Mouse (Mus musculus): ENCODE measurements around the gene Ppp1r13b. TPM values are rescaled to one million over a fixed set of nuclear protein-coding genes. Genes with fewer than 3 reads are reported as not detected.
A peak's percentile ranks its signal among the peaks of the same experiment; 100 is the strongest.

Gene Ppp1r13b
- polyA plus RNA-seq, 1 experiment from 2014 or later, result 16.9 TPM

DNA sequence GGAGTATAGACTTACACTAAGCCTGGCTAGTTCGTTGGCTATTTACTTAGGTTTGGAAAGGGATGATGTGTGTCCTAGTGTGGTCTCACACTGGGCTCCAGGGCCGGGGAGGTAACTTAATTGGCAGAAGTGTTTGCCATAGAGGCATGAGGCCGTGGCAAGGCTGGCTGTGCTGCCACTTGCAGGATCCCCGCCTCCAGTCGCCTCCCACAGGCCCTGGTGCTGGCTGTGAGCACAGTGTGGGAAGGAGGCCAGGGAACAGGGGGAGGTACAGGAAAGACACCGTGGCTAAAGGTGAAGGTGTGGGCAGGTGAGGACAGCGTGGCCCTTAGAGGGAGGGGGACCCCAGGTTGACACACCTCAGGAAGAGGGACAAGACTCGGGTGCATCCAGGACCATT lies 88.0 kb downstream of the Ppp1r13b start:
- no peak for ATAC-seq (ENCODE audit: insufficient number of reproducible peaks, low FRiP score, low TSS enrichment, low read depth)
- WGBS, result 68% methylated on average over 8 of the region's 8 CpGs

GRCm38 (mm10) chr12:111817991-111818390 lies 89.9 kb downstream of the Ppp1r13b start:
- H3K9me3 ChIP-seq (replicated peaks), result no peaks in the 10 kb centered on the region
- no peak for ATAC-seq (ENCODE audit: insufficient number of reproducible peaks, low FRiP score, low TSS enrichment, low read depth)
- H3K9ac ChIP-seq, result no peak overlapping the region
- no peak overlapping the region for H3K27ac ChIP-seq (replicated peaks)
- no peak overlapping the region for H3K4me3 ChIP-seq (replicated peaks)
- H3K36me3 ChIP-seq, result peaks cover 8% of the 10 kb centered on the region
- H3K4me1 ChIP-seq, result peaks cover 62% of the 10 kb centered on the region
- H3K27me3 ChIP-seq, result no peaks in the 10 kb centered on the region
- H3K4me2 ChIP-seq (replicated peaks), result no peak overlapping the region
- 83% methylated on average over 8 of the region's 8 CpGs for WGBS

More for the DNA sequence above, 88.0 kb downstream of the Ppp1r13b start:
- no peaks in the 10 kb centered on the region for H3K27me3 ChIP-seq
- no peak overlapping the region for H3K4me3 ChIP-seq (replicated peaks)
- H3K4me1 ChIP-seq, result peaks cover 55% of the 10 kb centered on the region
- H3K27ac ChIP-seq (replicated peaks), result no peak overlapping the region
- H3K4me2 ChIP-seq (replicated peaks), result no peak overlapping the region
- H3K9ac ChIP-seq, result no peak overlapping the region
- peaks cover 28% of the 10 kb centered on the region for H3K36me3 ChIP-seq
- H3K9me3 ChIP-seq (replicated peaks), result no peaks in the 10 kb centered on the region

- no peak for ATAC-seq (ENCODE audit: insufficient number of reproducible peaks, low FRiP score, low TSS enrichment, low read depth)
- Histone ChIP-seq H3K9me3 (replicated peaks) (no peaks in the 10 kb centered on the region), H3K4me3 (replicated peaks) (no peak overlapping the region), H3K27ac (replicated peaks) (0 out of 2 replicates have a peak overlapping the region, but pooled peaks have one; percentile 48), H3K36me3 (peaks cover 5% of the 10 kb centered on the region; the same call in 1 of the 2 replicates), H3K27me3 (no peaks in the 10 kb centered on the region), H3K4me2 (replicated peaks) (peak overlapping the region; percentile 68), H3K9ac (no peak overlapping the region), H3K4me1 (peaks cover 66% of the 10 kb centered on the region)
- 68% methylated on average over 9 of the region's 9 CpGs for WGBS
Measured at GRCm38 (mm10) chr12:111816967-111817366, 90.9 kb downstream of the Ppp1r13b start.

DNA sequence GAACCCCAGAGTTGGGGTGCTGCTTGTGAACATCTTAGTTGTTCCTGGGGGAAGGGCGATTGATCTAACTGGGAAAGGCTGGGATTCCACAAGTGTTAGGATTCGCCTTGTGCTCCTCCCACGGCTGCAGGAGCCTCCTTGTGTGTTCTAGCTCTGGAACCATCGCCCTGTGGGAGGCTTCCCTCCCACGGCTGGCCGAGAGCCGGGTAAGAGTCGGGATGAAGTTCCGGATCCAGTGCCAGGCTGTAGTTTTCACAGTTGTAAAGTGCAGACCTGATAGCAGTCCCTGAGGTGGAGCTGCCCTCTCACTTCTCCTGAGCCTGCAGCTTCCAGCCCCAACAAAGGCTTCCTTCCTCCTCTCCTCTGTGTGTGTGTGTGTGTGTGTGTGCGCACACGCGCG lies 91.4 kb downstream of the Ppp1r13b start:
- H3K4me3 ChIP-seq (replicated peaks), result peak overlapping the region; percentile 8
- no peaks in the 10 kb centered on the region for H3K27me3 ChIP-seq
- H3K4me2 ChIP-seq (replicated peaks), result peak overlapping the region; percentile 68
- H3K27ac ChIP-seq (replicated peaks), result peak overlapping the region; percentile 48; the same call in 1 of the 2 replicates
- H3K4me1 ChIP-seq, result peaks cover 65% of the 10 kb centered on the region
- H3K36me3 ChIP-seq, result peaks cover 5% of the 10 kb centered on the region; the same call in 1 of the 2 replicates
- no peaks in the 10 kb centered on the region for H3K9me3 ChIP-seq (replicated peaks)
- no peak for ATAC-seq (ENCODE audit: insufficient number of reproducible peaks, low FRiP score, low TSS enrichment, low read depth)
- WGBS, result 64% methylated on average over 13 of the region's 13 CpGs
- H3K9ac ChIP-seq, result no peak overlapping the region

- Histone ChIP-seq H3K4me3 (replicated peaks) (peak overlapping the region; percentile 93), H3K9ac (peak overlapping the region; percentile 69; the same call in 1 of the 2 replicates), H3K36me3 (peaks cover 5% of the 10 kb centered on the region; the same call in 1 of the 2 replicates), H3K27me3 (no peaks in the 10 kb centered on the region), H3K4me1 (peaks cover 59% of the 10 kb centered on the region), H3K27ac (replicated peaks) (peak overlapping the region; percentile 95), H3K4me2 (replicated peaks) (peak overlapping the region; percentile 68), H3K9me3 (replicated peaks) (no peaks in the 10 kb centered on the region)
- no peak for ATAC-seq (ENCODE audit: insufficient number of reproducible peaks, low FRiP score, low TSS enrichment, low read depth)
- 21% methylated on average over 19 of the region's 19 CpGs for WGBS
Measured at GRCm38 (mm10) chr12:111814769-111815762, 92.8 kb downstream of the Ppp1r13b start.

DNA sequence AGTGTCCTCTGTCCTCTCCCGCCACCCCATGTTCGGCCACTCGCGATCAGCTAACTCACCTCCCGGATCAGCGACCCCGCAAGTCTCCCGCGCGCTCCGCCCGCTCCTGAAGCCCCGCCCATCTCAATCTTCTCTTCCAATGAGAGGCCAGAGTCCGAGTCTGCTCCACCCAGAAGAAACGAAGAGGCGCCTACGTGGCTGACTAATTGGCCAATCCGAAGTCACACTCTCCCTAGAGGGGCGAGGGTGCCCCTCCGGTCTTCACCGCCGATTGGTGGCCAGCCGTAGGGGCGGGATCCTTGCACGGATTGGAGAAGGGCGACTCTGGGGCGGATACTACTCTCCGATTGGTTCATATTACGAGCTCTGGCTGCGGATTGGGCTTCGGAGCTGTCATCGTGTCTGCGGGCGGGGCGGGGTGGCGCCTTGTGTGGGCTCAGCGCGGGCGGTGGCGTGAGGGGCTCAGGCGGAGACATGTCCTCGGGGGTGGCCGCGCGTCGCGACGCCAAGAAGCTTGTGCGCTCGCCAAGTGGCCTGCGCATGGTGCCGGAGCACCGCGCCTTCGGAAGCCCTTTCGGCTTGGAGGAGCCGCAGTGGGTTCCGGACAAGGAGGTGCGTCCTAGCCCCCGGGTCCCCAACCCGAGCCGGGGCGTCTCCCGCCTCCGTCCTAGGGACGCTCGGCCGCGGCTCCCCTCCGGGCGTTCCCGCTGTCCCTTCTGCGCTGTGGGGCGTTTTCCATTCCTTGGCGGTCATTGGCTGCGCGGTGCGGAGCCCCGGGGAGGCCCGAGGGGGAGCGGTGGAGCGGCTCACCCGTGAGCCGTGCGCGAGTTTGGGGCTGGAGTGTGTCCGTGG lies 93.9 kb downstream of the Ppp1r13b start, which contains the start of the genes Xrcc3 and Zfyve21:
TSS of gene Xrcc3 (minus strand) at position 108 of the 852 bp plus-strand sequence.
TSS of gene Zfyve21 (plus strand) at position 405 of the 852 bp plus-strand sequence.
- H3K4me3 ChIP-seq (replicated peaks), result peak within 1 kb of the TSS; percentile 93
- H3K4me1 ChIP-seq, result peaks cover 66% of the 10 kb centered on the region
- peak within 1 kb of the TSS; percentile 69 for H3K9ac ChIP-seq
- ATAC-seq (ENCODE audit: insufficient number of reproducible peaks, low FRiP score, low TSS enrichment, low read depth), result peak; percentile 99
- H3K36me3 ChIP-seq, result peaks cover 5% of the 10 kb centered on the region; the same call in 1 of the 2 replicates
- under 1% methylated on average over 87 of the region's 87 CpGs for WGBS
- H3K27me3 ChIP-seq, result no peaks in the 10 kb centered on the region
- H3K9me3 ChIP-seq (replicated peaks), result no peaks in the 10 kb centered on the region
- peak within 1 kb of the TSS; percentile 85 for H3K4me2 ChIP-seq (replicated peaks)
- peak within 1 kb of the TSS; percentile 95 for H3K27ac ChIP-seq (replicated peaks)

GRCm38 (mm10) chr12:111813111-111813765 lies 94.7 kb downstream of the Ppp1r13b start:
- 4% methylated on average over 27 of the region's 27 CpGs for WGBS
- ATAC-seq (ENCODE audit: insufficient number of reproducible peaks, low FRiP score, low TSS enrichment, low read depth), result no peak
- H3K4me1 ChIP-seq, result peaks cover 65% of the 10 kb centered on the region
- peak overlapping the region; percentile 54 for H3K9ac ChIP-seq
- H3K4me3 ChIP-seq (replicated peaks), result peak overlapping the region; percentile 93
- H3K27me3 ChIP-seq, result no peaks in the 10 kb centered on the region
- H3K9me3 ChIP-seq (replicated peaks), result no peaks in the 10 kb centered on the region
- peak overlapping the region; percentile 85 for H3K4me2 ChIP-seq (replicated peaks)
- peaks cover 12% of the 10 kb centered on the region for H3K36me3 ChIP-seq
- H3K27ac ChIP-seq (replicated peaks), result no peak overlapping the region

DNA sequence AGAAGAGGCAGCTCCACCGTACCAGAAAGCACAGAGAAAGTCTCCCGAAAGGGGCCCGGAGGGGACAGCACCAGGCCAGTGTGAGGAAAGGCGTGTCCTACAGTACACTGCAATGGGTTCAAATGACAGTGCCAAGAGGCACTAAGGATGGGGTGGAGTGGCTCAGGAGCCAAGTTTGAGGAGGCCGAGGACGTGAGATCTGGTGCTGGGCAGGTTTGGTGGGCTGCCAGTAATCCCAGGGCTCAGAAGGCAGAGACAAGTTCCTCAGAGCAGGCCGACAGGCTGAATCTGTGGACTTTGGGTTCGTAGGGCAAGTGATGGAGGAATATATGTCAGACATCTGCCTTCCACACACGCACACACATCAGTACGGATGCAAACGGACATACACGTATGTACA lies 95.3 kb downstream of the Ppp1r13b start:
- Histone ChIP-seq H3K4me1 (peaks cover 59% of the 10 kb centered on the region), H3K4me2 (replicated peaks) (peak overlapping the region; percentile 85), H3K4me3 (replicated peaks) (peak overlapping the region; percentile 93), H3K36me3 (peaks cover 13% of the 10 kb centered on the region), H3K27ac (replicated peaks) (no peak overlapping the region), H3K27me3 (no peaks in the 10 kb centered on the region), H3K9me3 (replicated peaks) (no peaks in the 10 kb centered on the region), H3K9ac (peak overlapping the region; percentile 27; the same call in 1 of the 2 replicates)
- ATAC-seq (ENCODE audit: insufficient number of reproducible peaks, low FRiP score, low TSS enrichment, low read depth), result no peak
- 57% methylated on average over 12 of the region's 12 CpGs for WGBS

DNA sequence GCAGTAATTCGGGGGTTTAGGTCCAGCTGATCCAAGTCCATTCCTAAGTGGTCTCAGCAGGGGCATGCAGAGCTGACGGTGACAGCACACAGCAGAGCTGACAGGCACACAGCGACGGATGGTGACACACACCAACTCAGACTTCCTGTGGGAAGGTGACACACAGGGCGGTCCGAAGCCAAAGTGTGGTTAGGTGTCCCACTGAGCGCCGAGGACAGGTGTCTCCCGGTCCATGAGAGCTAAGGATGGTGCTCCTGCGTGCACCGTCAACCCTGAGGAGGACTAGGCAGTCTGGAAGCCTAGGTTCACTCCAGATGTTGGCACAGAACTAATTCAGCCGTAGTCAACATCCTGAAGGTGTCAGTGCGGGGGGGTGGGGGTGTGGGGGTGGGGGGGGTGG lies 95.8 kb downstream of the Ppp1r13b start:
- H3K9ac ChIP-seq, result no peak overlapping the region
- no peaks in the 10 kb centered on the region for H3K9me3 ChIP-seq (replicated peaks)
- ATAC-seq (ENCODE audit: insufficient number of reproducible peaks, low FRiP score, low TSS enrichment, low read depth), result no peak
- peaks cover 16% of the 10 kb centered on the region for H3K36me3 ChIP-seq
- H3K4me2 ChIP-seq (replicated peaks), result no peak overlapping the region
- no peak overlapping the region for H3K27ac ChIP-seq (replicated peaks)
- no peaks in the 10 kb centered on the region for H3K27me3 ChIP-seq
- 85% methylated on average over 13 of the region's 13 CpGs for WGBS
- peaks cover 58% of the 10 kb centered on the region for H3K4me1 ChIP-seq
- no peak overlapping the region for H3K4me3 ChIP-seq (replicated peaks)

GRCm38 (mm10) chr12:111809762-111810161 lies 98.1 kb downstream of the Ppp1r13b start:
- H3K9me3 ChIP-seq (replicated peaks), result no peaks in the 10 kb centered on the region
- H3K27ac ChIP-seq (replicated peaks), result peak overlapping the region; percentile 76
- H3K4me1 ChIP-seq, result peaks cover 35% of the 10 kb centered on the region
- H3K9ac ChIP-seq, result no peak overlapping the region; the same call in 1 of the 2 replicates
- H3K4me3 ChIP-seq (replicated peaks), result no peak overlapping the region; the same call in 1 of the 2 replicates
- WGBS, result under 1% methylated on average over 9 of the region's 9 CpGs
- peak overlapping the region; percentile 15; the same call in 1 of the 2 replicates for H3K4me2 ChIP-seq (replicated peaks)
- peak; percentile 45 for ATAC-seq (ENCODE audit: insufficient number of reproducible peaks, low FRiP score, low TSS enrichment, low read depth)
- H3K27me3 ChIP-seq, result no peaks in the 10 kb centered on the region
- H3K36me3 ChIP-seq, result peaks cover 39% of the 10 kb centered on the region

Measured in embryonic facial prominence, embryonic 15.5 days (tissue).